Mouse (Mus musculus): ENCODE measurements around the gene Ppp2r5d.

Gene Ppp2r5d

DNA sequence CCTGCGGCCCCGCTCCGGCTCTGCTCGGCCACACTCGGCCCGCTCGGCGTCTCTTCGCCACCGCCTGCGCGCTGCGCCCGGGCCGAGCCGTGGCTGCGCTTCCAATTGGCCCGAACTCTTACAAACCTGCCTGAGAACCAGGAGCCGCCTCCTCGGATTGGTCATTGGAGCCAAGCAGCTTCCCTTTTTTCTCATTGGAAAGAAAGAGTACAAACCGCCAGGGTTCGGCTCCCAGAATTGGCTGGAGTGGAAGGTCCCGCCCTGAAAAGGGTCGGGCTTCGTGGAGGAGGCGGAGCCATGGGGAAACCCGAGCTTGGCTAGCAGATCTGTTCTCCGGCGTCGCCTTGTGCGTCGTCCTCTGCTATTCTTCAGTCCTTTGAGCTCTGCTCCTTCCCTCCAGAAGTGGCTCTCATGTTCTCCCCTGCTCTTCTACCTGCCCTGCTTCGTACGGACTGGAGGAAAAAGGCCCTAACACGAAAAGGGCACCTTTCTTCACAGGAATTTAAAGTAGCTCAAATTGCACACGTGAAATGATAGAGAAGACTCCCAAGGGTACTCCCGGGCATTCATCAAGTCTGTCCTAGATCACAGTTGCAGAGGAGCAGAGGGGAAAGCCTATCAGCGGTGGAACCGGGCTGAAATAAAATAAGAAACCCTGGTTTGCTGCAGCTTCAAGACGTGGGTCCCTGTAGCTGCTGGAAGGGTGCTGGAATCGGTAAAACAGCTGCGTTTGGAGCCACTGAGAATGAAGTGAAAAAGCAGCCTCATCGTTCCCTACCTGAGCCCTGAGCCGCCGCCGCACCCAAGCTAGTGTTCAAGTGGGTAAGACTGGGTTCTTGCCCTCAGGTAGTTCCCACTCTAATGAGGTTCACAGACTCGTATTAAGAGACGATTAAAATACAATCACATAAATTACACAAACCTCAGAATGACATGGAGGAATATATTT is at the start of gene Ppp2r5d:
Ppp2r5d (minus strand) TSS at position 225 of the 949 bp plus-strand sequence.
- DNase-seq: peak; percentile 99

GRCm38 (mm10) chr17:46751794-46752556 is 47.1 kb upstream of the Ppp2r5d start, which contains the start of gene Cnpy3:
Cnpy3 (minus strand) TSS chr17:46752214.
- DNase-seq: peak; percentile 100

GRCm38 (mm10) chr17:46751056-46751793 is 46.3 kb upstream of the Ppp2r5d start:
- DNase-seq: peak; percentile 29

- no peak for DNase-seq
These were observed 45.7 kb upstream of the Ppp2r5d start for GRCm38 (mm10) chr17:46750580-46750979.

DNA sequence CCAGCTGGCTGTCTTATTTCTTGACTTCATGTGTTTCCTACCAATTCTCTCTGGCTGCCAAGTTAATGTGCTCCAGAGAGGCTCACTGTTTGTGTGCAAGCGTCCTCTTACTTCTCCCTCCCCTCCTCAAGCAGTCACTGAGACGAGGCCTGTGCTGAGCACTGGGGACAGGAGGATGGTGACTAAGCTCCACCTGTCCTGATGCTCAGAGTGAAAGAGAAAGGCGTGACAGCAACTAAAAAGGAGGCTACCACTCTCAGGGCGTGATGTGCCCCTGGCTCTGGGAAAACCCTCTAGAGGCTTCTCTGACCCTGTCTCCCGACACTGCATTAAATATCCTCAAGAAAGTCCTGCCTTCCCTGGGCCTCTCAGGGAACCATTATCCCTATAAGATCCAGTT is 44.4 kb upstream of the Ppp2r5d start:
- no peak for DNase-seq

DNA sequence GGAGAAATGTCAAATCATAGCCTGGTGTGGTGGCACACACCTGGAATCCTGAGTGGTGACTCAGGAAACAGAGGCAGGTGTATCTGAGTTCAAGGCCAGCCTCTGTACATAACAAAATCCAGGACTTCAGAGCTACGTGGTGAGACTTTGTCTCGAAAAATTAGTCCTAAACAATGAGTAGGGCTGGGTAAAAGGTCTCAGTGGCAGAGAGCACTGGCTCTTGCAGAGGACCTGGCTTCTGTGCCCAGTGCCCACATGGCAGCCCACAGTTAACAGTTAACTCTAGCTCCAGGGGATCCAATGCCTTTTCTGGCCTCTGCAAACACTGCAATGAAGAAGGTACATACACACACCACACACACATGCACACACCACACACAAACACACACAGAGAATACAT is 42.9 kb upstream of the Ppp2r5d start:
- no peak for DNase-seq

- DNase-seq: no peak
These were observed 42.3 kb upstream of the Ppp2r5d start for GRCm38 (mm10) chr17:46747234-46747633.

DNA sequence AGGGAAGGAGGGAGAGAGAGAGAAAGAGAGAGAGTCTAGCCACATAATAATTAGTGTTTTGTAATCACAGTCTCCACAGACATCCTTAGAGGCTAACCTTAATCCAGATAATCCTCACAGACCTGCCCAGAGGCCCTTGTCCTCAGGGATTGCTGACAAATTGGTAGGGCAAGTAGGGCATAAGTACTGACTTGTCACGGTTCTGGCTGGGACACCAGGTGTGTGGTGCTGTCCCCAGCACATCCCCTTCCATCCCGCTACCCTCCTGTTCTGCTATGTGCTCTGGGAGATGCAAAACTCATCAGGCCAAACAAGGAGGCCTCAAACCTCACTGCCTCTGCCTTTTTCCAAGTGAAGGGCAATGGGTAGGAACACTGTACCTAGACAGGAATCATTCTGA is 40.6 kb upstream of the Ppp2r5d start:
- no peak for DNase-seq

- DNase-seq: no peak
These were observed 38.1 kb upstream of the Ppp2r5d start for GRCm38 (mm10) chr17:46742986-46743385.

DNA sequence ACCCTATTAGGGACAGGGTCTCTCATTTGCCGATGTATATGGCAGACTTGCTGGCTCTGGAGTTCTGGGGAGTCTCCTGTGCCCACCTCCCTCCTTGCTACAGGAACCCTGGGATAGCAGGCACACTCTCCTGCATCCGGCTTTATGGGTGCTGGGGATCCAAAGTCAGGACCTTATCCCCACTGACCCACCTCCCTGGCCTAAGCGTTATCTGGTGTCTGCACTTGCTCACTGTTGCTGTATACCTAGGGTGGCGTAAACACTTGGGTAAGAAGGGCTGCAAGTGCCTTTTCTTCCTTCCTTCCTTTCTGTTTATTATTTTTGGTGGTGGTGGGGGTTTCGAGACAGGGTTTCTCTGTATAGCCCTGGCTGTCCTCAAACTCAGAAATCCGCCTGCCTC is 36.4 kb upstream of the Ppp2r5d start:
- no peak for DNase-seq

- DNase-seq: peak; percentile 51
These were observed 31.2 kb upstream of the Ppp2r5d start for GRCm38 (mm10) chr17:46736160-46736559.

DNA sequence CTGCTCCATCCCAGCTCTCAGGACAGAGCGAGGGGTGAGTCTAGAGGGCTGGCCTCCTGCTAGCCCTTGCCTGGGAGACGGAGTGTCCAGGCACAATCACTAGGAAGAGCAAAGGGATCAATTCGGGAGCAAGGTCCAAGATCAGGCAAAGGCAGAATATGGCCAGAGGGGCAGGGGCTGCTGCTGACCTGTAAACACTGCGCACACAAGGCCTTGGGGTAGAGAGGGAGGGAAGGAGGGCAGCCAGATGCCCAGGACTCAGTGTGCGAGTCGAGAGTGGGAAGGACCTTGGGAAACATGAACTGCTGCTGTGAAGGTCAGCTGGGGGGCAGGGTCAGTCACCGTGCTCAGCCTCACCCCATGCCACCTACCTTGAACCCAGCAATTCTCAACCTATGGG is 30.4 kb upstream of the Ppp2r5d start:
- DNase-seq: no peak

GRCm38 (mm10) chr17:46734055-46734454 is 29.1 kb upstream of the Ppp2r5d start:
- DNase-seq: no peak

GRCm38 (mm10) chr17:46728904-46729318 is 24.0 kb upstream of the Ppp2r5d start, which contains the start of gene Gnmt:
Gnmt (minus strand) TSS chr17:46729168.
- no peak for DNase-seq

GRCm38 (mm10) chr17:46728496-46728895 is 23.6 kb upstream of the Ppp2r5d start:
- no peak for DNase-seq

GRCm38 (mm10) chr17:46728021-46728420 is 23.1 kb upstream of the Ppp2r5d start:
- DNase-seq: peak; percentile 30

DNA sequence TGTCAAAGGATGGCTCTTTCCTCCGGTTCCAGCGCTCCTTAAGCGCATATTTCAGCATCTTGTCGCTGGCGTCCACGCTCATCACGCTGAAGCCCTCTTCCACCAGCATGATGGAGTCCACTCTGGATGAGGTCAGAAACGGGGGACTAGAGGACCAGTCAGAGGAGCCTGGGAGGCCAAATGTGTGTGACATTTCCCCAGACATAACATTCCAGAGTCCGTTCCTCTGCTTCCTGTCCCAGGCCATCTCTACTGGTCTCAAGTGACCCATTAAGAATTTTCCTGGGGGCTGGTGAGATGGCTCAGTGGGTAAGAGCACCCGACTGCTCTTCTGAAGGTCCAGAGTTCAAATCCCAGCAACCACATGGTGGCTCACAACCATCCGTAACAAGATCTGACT is 22.4 kb upstream of the Ppp2r5d start:
- no peak for DNase-seq

DNA sequence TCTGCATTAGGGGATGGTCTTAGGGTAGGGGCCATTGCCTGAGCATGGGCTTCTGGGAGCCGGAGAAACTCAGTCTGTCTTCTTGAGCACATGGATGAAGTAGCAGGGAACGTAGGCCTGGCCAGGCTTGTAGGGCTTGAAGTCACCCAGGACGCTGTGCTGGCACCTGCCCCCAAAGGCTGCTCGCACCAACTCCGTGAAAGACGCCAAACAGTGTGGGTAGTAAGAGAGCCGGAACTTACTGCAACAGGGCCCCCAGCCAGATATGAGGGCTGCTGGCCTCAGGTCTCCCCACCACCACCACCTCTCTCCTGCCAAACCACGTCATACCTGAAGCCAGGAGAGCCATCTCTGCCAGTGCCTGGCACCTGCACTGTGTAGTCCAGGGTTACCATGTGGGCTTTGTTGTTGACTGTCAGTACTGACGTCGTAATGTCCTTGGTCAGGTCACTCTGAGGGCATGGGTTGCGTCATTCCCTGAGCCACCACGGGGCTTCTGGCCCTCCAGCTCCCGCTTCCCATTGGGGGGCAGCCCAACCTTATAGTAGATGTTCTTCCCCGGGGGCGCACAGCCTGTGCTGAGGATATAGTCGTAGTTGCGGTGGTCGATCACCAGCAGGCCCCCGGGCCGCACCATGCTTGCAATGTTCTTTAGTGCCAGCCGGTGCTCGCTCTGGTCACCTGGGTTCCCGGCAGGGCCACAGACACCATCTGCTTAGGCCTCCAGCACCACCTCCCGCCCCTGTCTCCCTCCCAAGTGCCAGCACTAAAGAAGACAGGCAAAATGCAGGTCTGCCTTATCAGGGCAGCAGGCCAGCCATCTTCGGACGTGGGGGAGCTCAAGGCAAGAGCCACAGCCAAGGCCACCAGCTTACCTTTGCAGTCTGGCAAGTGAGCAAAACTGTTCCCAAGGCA is 21.1 kb upstream of the Ppp2r5d start:
- DNase-seq: no peak

- DNase-seq: peak; percentile 62
These were observed 20.4 kb upstream of the Ppp2r5d start for GRCm38 (mm10) chr17:46725273-46725672.

DNA sequence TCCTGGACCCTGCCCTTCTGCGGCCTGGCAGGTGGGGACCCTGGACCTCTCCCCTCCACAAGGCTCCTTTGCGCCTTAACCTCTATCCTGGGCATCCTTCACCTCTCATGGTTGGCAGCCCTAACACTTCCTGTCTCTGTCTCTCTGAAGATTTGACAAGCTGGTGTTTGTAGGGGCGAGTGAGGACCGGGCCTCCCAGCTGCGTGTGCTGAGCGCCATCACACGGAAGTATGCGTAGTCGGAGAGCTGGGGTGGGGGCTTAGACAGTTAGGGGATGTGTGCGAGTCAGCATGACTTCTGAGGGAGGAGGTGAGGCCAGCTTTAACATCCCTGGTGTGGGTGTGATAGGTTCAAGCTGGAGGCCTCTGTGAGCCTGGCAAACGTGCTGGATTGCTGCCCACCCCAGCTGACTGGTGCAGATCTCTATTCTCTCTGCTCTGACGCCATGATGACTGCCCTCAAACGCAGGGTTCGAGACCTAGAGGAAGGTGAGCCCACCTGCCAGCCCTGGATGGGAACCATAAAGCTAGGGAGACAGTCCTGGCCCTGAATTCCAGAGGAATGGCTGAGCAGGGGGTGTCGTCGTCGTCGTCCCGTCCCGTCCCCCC is 19.7 kb upstream of the Ppp2r5d start:
- no peak for DNase-seq

- DNase-seq: no peak
These were observed 16.2 kb upstream of the Ppp2r5d start for GRCm38 (mm10) chr17:46721077-46721476.

All from embryo, embryonic 11 days (tissue).